Mouse (Mus musculus): ENCODE results near the gene Lrrc57. TPM values are rescaled to one million over a fixed set of nuclear protein-coding genes. Genes with fewer than 3 reads are reported as not detected.
A peak's percentile ranks its signal among the peaks of the same experiment; 100 is the strongest.

Lrrc57 gene
- polyA plus RNA-seq, 1 experiment = 3.5 TPM

GRCm38 (mm10) chr2:120652256-120652924 is 43.1 kb upstream of the Lrrc57 start:
- TF ChIP-seq POLR2A (IDR thresholded peaks at IDR 0.05; ENCODE audit: low read depth, low read length) (no peak), CTCF (IDR thresholded peaks at IDR 0.05; ENCODE audit: extremely low read depth, insufficient read depth, insufficient read length, insufficient replicate concordance) (no peak)
- Histone ChIP-seq H3K36me3 (ENCODE audit: control insufficient read depth, insufficient read depth, low read length) (no peaks in the 10 kb centered on the region), H3K4me3 (ENCODE audit: extremely low read depth, insufficient read depth, insufficient read length) (no peak overlapping the region), H3K4me1 (ENCODE audit: control insufficient read depth, insufficient read depth, insufficient read length) (no peaks in the 10 kb centered on the region; the same call in 1 of the 2 replicates), H3K27me3 (ENCODE audit: control insufficient read depth, insufficient read depth, low read length) (no peaks in the 10 kb centered on the region), H3K27ac (ENCODE audit: insufficient read depth, low read length) (0 out of 2 replicates have a peak overlapping the region, but pooled peaks have one; percentile 2)
- 82% methylated on average over 7 of the region's 7 CpGs for WGBS
- DNase-seq (ENCODE audit: low read depth in 1 of 2, low spot score in 2 of 2) = no peak

DNA sequence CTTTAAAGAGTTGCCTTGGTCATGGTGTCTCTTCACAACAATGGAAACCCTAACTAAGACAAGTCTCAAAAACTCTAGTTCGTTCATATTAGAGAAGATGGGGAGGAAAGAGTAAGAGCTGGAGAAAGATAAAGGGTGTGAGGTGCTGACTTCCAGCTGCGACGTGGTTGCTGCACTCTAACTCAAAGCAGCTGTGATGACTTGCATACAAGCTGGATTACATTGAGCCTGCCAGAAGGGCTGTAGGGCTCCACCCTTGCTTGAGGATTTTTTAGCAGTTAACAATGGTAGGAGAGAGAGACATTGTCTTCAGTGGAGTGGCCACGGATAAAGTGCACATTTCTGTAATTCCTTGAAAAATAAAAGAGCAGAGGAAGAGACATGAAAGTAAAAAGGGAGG is 37.5 kb upstream of the Lrrc57 start:
- Histone ChIP-seq H3K4me1 (ENCODE audit: control insufficient read depth, insufficient read depth, insufficient read length) (no peaks in the 10 kb centered on the region), H3K27ac (ENCODE audit: insufficient read depth, low read length) (no peak overlapping the region), H3K4me3 (ENCODE audit: extremely low read depth, insufficient read depth, insufficient read length) (no peak overlapping the region), H3K36me3 (ENCODE audit: control insufficient read depth, insufficient read depth, low read length) (no peaks in the 10 kb centered on the region), H3K27me3 (ENCODE audit: control insufficient read depth, insufficient read depth, low read length) (no peaks in the 10 kb centered on the region)
- WGBS = 77% methylated on average over 4 of the region's 4 CpGs
- TF ChIP-seq POLR2A (IDR thresholded peaks at IDR 0.05; ENCODE audit: low read depth, low read length) = no peak
- TF ChIP-seq CTCF (IDR thresholded peaks at IDR 0.05; ENCODE audit: extremely low read depth, insufficient read depth, insufficient read length, insufficient replicate concordance) = no peak
- DNase-seq (ENCODE audit: low read depth in 1 of 2, low spot score in 2 of 2) = no peak

DNA sequence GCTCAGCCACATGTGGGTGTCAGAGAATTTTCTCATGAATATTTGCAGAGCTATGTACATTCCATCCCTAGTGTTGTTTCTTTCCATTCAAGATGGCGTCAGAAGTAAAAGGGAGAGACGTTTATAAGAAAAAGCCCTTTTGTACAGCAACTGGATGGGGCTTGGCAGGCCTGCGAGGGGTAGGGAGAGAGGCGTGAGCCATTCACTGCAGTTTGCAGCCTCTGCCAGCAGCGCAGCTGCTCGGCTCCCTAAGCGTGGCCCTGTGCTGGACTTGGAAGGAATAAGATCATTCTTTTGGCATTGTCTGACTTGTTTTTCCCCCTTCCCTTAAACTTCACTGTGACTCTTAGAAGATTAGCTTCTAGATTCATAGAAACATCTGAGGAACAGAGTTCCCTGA is 34.5 kb upstream of the Lrrc57 start:
- no peaks in the 10 kb centered on the region for H3K27me3 ChIP-seq (ENCODE audit: control insufficient read depth, insufficient read depth, low read length)
- no peak overlapping the region for H3K4me3 ChIP-seq (ENCODE audit: extremely low read depth, insufficient read depth, insufficient read length)
- TF ChIP-seq CTCF (IDR thresholded peaks at IDR 0.05; ENCODE audit: extremely low read depth, insufficient read depth, insufficient read length, insufficient replicate concordance) (no peak), POLR2A (IDR thresholded peaks at IDR 0.05; ENCODE audit: low read depth, low read length) (no peak)
- no peaks in the 10 kb centered on the region for H3K4me1 ChIP-seq (ENCODE audit: control insufficient read depth, insufficient read depth, insufficient read length)
- WGBS = 87% methylated on average over 7 of the region's 7 CpGs
- no peak overlapping the region for H3K27ac ChIP-seq (ENCODE audit: insufficient read depth, low read length)
- no peaks in the 10 kb centered on the region for H3K36me3 ChIP-seq (ENCODE audit: control insufficient read depth, insufficient read depth, low read length)
- DNase-seq (ENCODE audit: low read depth in 1 of 2, low spot score in 2 of 2) = no peak

GRCm38 (mm10) chr2:120640835-120641234 is 31.5 kb upstream of the Lrrc57 start:
- TF ChIP-seq CTCF (IDR thresholded peaks at IDR 0.05; ENCODE audit: extremely low read depth, insufficient read depth, insufficient read length, insufficient replicate concordance) (no peak), POLR2A (IDR thresholded peaks at IDR 0.05; ENCODE audit: low read depth, low read length) (no peak)
- H3K27ac ChIP-seq (ENCODE audit: insufficient read depth, low read length) = no peak overlapping the region
- H3K4me1 ChIP-seq (ENCODE audit: control insufficient read depth, insufficient read depth, insufficient read length) = no peaks in the 10 kb centered on the region
- no peak for DNase-seq (ENCODE audit: low read depth in 1 of 2, low spot score in 2 of 2)
- WGBS = 94% methylated on average over 8 of the region's 8 CpGs
- no peaks in the 10 kb centered on the region for H3K27me3 ChIP-seq (ENCODE audit: control insufficient read depth, insufficient read depth, low read length)
- H3K36me3 ChIP-seq (ENCODE audit: control insufficient read depth, insufficient read depth, low read length) = no peaks in the 10 kb centered on the region
- H3K4me3 ChIP-seq (ENCODE audit: extremely low read depth, insufficient read depth, insufficient read length) = no peak overlapping the region

GRCm38 (mm10) chr2:120631957-120632356 is 22.6 kb upstream of the Lrrc57 start:
- no peak overlapping the region for H3K27ac ChIP-seq (ENCODE audit: insufficient read depth, low read length)
- H3K4me1 ChIP-seq (ENCODE audit: control insufficient read depth, insufficient read depth, insufficient read length) = no peaks in the 10 kb centered on the region; the same call in 1 of the 2 replicates
- TF ChIP-seq POLR2A (IDR thresholded peaks at IDR 0.05; ENCODE audit: low read depth, low read length) (no peak), CTCF (IDR thresholded peaks at IDR 0.05; ENCODE audit: extremely low read depth, insufficient read depth, insufficient read length, insufficient replicate concordance) (no peak)
- H3K27me3 ChIP-seq (ENCODE audit: control insufficient read depth, insufficient read depth, low read length) = no peaks in the 10 kb centered on the region
- H3K4me3 ChIP-seq (ENCODE audit: extremely low read depth, insufficient read depth, insufficient read length) = no peak overlapping the region
- H3K36me3 ChIP-seq (ENCODE audit: control insufficient read depth, insufficient read depth, low read length) = no peaks in the 10 kb centered on the region
- WGBS = 10% methylated on average over 4 of the region's 4 CpGs
- DNase-seq (ENCODE audit: low read depth in 1 of 2, low spot score in 2 of 2) = peak in 1 of 2 experiments; percentile 7

DNA sequence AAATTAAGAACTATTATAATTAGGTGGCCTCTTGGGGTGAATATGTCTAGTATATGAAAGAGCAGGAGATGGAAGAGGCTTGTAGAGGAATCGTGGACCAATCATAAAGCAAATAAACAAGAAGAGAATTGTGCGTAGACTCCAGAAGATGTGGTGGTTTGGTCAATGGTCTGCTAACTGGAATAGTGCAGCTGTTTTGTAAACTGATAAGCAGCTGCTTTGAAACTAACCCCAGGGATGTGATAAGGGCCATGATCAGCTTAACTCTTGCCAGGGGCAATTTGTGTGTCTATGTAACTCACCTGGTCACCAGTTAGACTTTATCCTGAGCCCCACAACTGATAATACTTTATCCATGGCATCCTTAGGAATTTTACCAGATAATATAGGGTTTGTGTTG is 22.2 kb upstream of the Lrrc57 start:
- Histone ChIP-seq H3K27ac (ENCODE audit: insufficient read depth, low read length) (no peak overlapping the region), H3K4me1 (ENCODE audit: control insufficient read depth, insufficient read depth, insufficient read length) (no peaks in the 10 kb centered on the region; the same call in 1 of the 2 replicates)

DNA sequence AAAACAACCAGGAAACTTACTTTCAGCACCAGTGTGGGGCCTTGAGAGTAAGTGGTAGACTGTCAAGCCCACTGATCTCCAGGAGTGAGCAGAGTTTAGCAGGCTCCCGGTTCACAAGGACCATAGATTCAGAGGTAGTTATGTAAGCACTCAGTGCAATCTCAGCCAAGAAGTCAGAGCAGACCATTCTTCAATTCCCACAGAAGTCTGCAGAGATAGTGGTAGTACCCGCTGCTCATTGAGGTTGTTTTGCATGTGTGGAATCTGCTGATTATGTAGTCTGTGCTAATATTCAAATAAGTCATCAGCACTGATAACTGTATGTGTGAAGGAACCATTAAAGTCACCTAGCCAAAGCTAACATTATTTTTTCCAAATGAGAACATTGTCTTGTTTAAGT is 21.3 kb upstream of the Lrrc57 start:
- TF ChIP-seq CTCF (IDR thresholded peaks at IDR 0.05; ENCODE audit: extremely low read depth, insufficient read depth, insufficient read length, insufficient replicate concordance) (no peak), POLR2A (IDR thresholded peaks at IDR 0.05; ENCODE audit: low read depth, low read length) (no peak)
- DNase-seq (ENCODE audit: low read depth in 1 of 2, low spot score in 2 of 2) = no peak
- Histone ChIP-seq H3K36me3 (ENCODE audit: control insufficient read depth, insufficient read depth, low read length) (no peaks in the 10 kb centered on the region), H3K27ac (ENCODE audit: insufficient read depth, low read length) (no peak overlapping the region), H3K4me1 (ENCODE audit: control insufficient read depth, insufficient read depth, insufficient read length) (no peaks in the 10 kb centered on the region; the same call in 1 of the 2 replicates), H3K27me3 (ENCODE audit: control insufficient read depth, insufficient read depth, low read length) (no peaks in the 10 kb centered on the region), H3K4me3 (ENCODE audit: extremely low read depth, insufficient read depth, insufficient read length) (no peak overlapping the region)
- 75% methylated on average over 2 of the region's 2 CpGs for WGBS

More for the DNA sequence above, 22.2 kb upstream of the Lrrc57 start:
- H3K36me3 ChIP-seq (ENCODE audit: control insufficient read depth, insufficient read depth, low read length) = no peaks in the 10 kb centered on the region
- no peak overlapping the region for H3K4me3 ChIP-seq (ENCODE audit: extremely low read depth, insufficient read depth, insufficient read length)
- no peak for DNase-seq (ENCODE audit: low read depth in 1 of 2, low spot score in 2 of 2)
- TF ChIP-seq POLR2A (IDR thresholded peaks at IDR 0.05; ENCODE audit: low read depth, low read length) (no peak), CTCF (IDR thresholded peaks at IDR 0.05; ENCODE audit: extremely low read depth, insufficient read depth, insufficient read length, insufficient replicate concordance) (no peak)
- no peaks in the 10 kb centered on the region for H3K27me3 ChIP-seq (ENCODE audit: control insufficient read depth, insufficient read depth, low read length)
- WGBS = 68% methylated on average over 2 of the region's 2 CpGs

Measured in spleen, adult 2 months (tissue).